Mouse (Mus musculus) gastrocnemius, postnatal 10 days (tissue): ENCODE measurements at regions not wholly inside any gene's neighbourhood (a gene's known extent, or its start where the extent isn't known, plus 50 kb on each side); places are given as distances from the start of the nearest gene placed in this dataset.
A peak's percentile ranks its signal among the peaks of the same experiment; 100 is the strongest.

ENCODE experiments used
- DNase-seq: peaks from one replicate; pipeline ENCODE4 v3.0.0; 2021; ENCODE audit warnings: mixed read lengths

DNA sequence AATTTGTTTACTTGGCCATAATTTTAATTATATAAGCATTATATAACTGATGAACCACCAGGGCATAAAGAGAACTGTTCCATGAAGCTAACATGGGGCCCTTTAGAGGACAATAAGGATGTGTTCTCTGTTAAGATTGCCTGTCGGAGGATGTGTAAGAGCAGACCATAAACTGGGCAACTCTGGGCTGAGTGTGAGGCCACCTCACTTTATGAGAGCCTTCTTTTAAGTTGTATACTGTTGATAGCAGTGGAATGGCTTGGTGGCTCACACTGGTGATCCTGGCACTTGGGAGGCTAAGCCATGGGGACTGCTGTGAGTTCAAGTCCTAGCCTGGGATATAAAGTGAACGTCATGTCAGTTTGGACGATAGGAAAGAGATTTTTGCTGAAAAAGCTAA is 227.3 kb upstream of the Krr1 start:
- no peak for DNase-seq

DNA sequence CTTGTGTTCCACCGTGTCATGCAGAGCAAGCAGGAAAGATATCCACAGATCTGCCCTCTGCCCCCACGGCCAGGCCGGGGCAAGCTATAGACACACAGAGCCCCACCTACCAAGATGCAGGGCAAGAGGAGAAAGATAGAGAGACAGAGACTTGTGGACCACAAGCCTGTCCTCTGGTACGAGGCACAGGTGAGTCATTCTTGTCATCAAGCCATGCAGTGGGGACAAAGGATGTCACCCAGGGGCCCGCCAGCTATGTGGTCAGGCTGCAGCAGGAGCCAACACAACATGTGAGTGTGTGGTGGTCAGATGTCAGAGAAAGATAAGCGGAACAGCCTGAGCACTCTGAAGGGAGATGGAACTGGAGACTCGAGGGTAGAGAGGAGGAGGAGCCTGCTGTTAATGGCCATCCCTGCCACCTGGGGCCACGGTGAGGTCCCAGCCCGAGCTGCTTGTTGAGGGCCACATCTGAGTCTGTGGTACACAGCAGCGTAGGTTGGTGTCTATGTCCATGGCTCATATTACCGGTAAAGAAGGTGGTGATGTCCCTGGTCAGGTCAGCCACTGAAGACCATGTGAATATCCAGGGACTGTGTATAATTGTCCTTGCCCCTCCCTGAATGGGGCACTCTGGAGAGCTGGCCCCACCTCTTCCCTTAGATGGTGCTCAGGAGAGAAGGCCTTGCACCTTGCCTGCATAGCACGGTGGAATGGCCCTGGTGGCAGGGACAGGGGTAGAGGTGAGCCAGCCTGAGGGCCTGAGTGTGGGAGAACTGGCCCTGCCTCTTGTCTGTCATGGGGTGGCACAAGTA is 226.2 kb upstream of the Krr1 start:
- no peak for DNase-seq

- DNase-seq = no peak
These were observed 225.5 kb upstream of the Krr1 start for GRCm38 (mm10) chr10:111746879-111747477.

DNA sequence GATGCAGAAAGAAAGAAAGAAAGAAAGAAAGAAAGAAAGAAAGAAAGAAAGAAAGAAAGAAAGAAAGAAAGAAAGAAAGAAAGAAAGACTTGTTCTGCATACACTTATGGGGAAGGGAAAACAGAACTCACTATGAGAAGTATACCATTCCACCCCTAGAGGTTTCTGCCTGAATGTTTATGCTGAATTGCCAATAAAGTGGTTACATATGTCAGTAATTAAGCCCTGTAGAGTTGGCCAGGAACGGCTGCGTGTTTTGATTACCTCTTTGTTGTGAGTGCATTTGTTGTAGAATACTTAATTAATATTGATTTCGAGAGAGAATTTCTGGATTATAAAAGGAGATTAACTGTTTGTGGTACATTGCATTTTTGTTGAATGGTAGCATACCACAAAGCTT is 224.0 kb upstream of the Krr1 start:
- no peak for DNase-seq

DNA sequence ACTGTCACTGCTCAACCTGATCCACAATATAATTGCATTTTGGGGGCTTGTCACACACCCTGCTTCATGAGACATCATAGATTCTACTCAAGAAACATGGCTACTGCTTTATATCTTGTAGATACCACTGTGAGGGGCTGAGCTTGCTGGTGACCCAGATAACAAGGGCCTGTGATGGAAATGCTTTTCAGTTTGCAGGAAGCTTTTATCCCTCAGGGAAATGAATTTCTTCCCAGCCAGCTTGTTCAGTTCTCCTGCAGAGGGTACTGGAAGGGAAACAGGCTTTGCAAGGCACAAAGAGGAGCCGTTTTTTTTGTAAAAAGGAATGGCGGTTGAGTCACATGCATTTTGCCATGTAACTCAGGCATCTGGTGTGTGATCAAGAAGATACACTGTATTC is 218.8 kb upstream of the Krr1 start:
- DNase-seq = no peak

GRCm38 (mm10) chr10:111755964-111756363 is 216.5 kb upstream of the Krr1 start:
- DNase-seq = no peak

DNA sequence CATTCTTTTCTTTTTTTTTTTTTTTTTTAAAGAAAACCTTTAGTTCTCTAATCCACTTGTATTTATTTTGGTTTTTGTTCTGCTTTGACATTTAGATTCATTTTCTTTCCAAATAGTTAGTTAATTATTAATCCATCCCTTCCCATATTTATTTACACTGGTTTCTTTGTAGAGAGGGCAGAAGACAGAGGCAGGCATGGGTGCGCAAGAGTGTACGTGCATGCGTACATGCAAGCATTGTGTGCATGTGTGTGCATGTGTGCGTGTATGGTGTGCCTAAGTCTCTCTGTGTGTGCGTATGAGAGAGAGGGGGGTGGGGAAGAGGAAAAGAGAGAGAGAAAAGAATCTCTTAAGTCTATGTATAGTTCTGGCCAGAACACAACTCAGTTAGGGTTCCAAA is 215.9 kb upstream of the Krr1 start:
- DNase-seq = no peak

- no peak for DNase-seq
These were observed 214.8 kb upstream of the Krr1 start for GRCm38 (mm10) chr10:111757689-111758088.

- no peak for DNase-seq
These were observed 213.0 kb upstream of the Krr1 start for GRCm38 (mm10) chr10:111759505-111759904.

- no peak for DNase-seq
These were observed 209.5 kb upstream of the Krr1 start for GRCm38 (mm10) chr10:111762751-111763528.

- no peak for DNase-seq
These were observed 205.3 kb upstream of the Krr1 start for GRCm38 (mm10) chr10:111767011-111767720.

DNA sequence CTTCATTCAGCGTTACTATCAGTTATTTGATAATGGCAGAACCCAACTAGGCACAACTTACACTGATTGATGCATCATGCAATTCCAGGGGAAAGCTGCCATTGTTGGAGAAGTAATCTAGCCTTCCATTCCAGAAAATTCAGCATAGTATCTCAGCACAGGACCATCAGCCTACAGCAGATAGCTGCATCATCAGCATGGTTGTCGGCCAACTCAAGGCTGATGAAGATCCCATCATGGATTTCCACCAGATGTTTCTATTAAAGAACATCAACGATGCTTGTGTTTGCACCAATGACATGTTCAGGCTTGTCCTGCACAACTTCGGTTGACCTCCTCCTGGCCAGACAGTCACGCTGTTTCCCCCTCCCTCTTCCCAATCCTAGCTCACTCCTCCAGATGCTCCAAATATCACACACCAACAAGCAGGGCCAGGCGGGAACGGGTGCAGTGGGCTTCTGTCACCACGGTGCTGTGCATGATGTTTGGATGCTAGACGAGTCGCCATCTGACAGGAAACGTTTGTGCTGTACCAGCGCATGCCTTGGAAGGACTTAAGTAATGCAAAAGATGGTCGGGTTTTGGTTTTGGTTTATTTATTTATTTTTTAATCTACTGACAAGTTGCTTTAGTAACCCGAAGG is 204.5 kb upstream of the Krr1 start:
- DNase-seq = no peak

DNA sequence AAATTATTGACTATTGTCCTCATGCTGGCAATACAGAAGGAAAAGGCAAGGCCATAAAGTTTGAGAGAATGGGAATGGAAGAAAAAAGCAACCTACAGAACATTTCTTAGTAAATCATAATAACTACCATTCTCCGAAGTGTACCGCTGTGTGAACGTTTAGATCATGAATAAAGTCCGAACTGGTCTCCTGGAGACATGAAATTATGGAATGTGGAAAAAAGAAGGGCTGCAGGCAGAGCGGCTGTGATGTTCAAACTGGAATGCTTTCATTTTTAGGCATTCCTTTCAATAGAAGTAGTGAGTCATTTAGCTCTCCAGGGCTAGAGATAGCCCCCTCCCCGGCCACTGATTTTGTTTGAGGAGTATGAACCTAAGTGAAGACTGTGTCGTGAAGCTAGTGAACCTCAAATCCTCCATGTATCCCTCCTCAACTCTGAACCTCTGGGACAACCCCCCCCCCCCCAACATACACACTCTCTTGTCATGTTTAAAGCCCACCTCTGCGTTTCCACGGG is 202.9 kb upstream of the Krr1 start:
- no peak for DNase-seq

GRCm38 (mm10) chr10:111770027-111770426 is 202.4 kb upstream of the Krr1 start:
- DNase-seq = peak; percentile 25

DNA sequence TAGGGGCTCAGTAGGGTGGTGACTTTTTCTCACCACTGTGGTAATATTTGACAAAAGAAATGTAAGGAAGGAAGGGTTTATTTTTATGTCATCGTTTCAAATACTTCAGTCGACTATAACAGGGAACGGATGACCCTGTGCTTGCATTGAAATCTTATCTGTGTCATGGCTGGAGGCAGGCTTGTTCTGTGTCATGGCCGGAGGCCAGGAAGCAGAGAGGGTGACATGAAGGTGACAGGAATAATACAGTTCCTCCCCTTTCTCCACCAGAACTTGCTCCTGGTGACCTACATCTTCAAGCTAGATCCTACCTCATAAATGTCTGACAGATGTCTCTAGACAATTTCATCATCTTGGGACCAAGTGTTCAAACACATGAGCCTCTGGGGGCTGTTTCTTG is 201.5 kb upstream of the Krr1 start:
- DNase-seq = no peak

DNA sequence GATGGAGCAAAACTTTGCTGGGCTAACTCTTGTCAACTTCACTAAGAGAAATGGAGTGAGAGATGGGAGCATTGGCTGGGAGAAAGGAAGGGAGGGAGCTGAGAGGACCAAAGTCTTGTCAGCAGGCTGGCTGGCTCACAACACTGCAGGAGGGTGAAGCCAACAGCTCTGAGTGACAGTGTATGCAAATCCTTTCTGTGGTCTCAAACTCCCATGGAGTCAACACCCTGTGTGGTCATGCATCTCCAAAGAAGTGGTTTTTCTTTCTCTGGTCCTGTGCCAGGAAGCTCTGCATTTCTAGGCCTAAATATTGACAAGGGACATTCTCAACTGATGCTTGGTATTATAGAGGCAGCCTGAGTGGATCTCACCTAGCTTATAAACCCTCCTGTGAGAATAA is 194.9 kb upstream of the Krr1 start:
- no peak for DNase-seq

- DNase-seq = peak; percentile 12
These were observed 194.4 kb upstream of the Krr1 start for GRCm38 (mm10) chr10:111778111-111778510.

DNA sequence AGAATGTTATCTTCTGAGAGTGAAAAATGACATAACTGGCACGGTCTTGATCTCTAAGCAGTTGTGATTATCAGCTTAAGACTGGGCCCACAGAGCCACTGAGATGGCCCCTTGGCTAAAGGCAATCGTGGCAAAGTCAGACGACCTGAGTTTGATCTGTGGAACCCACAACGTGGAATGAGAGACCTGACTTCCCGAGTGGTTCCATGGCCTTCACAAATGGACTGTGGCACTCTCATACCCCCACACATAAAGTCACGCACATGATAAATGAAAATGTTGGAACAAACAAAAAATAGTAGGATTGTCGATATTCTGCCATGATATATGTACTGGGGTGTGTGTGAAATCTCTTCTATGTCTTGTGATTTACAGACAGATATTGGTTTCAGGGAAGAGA is 192.5 kb upstream of the Krr1 start:
- DNase-seq = no peak

- DNase-seq = no peak
These were observed 190.2 kb upstream of the Krr1 start for GRCm38 (mm10) chr10:111782195-111782810.

- no peak for DNase-seq
These were observed 189.0 kb upstream of the Krr1 start for GRCm38 (mm10) chr10:111783496-111783895.

DNA sequence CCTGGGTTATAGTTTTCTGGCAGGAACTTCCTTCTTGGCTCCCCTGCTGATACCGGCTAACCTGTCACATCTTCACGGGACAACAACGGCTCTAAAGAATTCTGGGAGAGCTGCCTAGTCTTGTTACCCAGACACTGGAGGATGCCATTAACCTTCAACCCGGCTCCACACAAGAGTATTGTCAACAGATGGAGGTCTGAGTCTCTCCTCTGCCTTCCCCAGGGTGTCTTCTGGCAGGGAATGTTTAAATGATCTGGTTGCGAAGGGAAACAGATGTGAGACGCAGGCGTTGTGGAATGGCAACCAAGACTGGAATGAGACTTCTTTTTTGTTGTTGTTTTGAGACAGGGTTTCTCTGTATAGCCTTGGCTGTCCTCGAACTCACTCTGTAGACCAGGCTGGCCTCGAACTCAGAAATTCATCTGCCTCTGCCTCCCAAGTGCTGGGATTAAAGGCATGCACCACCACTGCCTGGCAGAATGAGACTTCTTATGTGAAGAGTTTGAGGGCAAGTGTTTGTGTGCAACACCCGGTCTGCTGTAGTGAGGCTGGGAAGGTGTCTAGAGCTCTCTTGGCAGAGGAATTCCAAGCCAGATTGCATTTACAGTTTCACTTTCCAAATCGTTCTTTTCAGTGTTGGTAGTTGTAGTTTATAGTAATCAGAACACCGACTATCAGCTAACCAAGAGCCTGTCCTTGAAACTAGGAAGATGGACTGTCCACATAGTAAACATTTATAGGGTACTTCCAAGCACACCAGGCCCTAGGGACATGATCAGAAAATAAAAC is 188.2 kb upstream of the Krr1 start:
- DNase-seq = peak; percentile 20
